Mouse (Mus musculus): ENCODE data around the gene Tsr3. TPM values are rescaled to one million over a fixed set of nuclear protein-coding genes. Genes with fewer than 3 reads are reported as not detected.

The Tsr3 gene
- total RNA-seq, 1 experiment from 2014 or later = 29.1 TPM

GRCm38 (mm10) chr17:25273706-25274501 is 33.9 kb downstream of the Tsr3 start:
- ATAC-seq (replicated peaks in 1 of 2; ENCODE audit: insufficient read depth in 1 of 2, low FRiP score in 2 of 2, low TSS enrichment in 1 of 2, low read depth in 1 of 2, poor library complexity in 2 of 2, severe bottlenecking in 2 of 2) = peak; percentile 70 to 78

GRCm38 (mm10) chr17:25274571-25275346 is 34.8 kb downstream of the Tsr3 start, which contains the start of gene Ube2i:
Gene Ube2i (minus strand): TSS chr17:25274622.
- ATAC-seq (replicated peaks in 1 of 2; ENCODE audit: insufficient read depth in 1 of 2, low FRiP score in 2 of 2, low TSS enrichment in 1 of 2, low read depth in 1 of 2, poor library complexity in 2 of 2, severe bottlenecking in 2 of 2) = no peak

- ATAC-seq (replicated peaks in 1 of 2; ENCODE audit: insufficient read depth in 1 of 2, low FRiP score in 2 of 2, low TSS enrichment in 1 of 2, low read depth in 1 of 2, poor library complexity in 2 of 2, severe bottlenecking in 2 of 2) = no peak
Observed at GRCm38 (mm10) chr17:25275833-25276232, 35.9 kb downstream of the Tsr3 start.

- peak; percentile 48 to 56; a peak in 3 of 4 replicates for ATAC-seq (replicated peaks in 1 of 2; ENCODE audit: insufficient read depth in 1 of 2, low FRiP score in 2 of 2, low TSS enrichment in 1 of 2, low read depth in 1 of 2, poor library complexity in 2 of 2, severe bottlenecking in 2 of 2)
Observed at GRCm38 (mm10) chr17:25282133-25282532, 42.2 kb downstream of the Tsr3 start.

- ATAC-seq (replicated peaks in 1 of 2; ENCODE audit: insufficient read depth in 1 of 2, low FRiP score in 2 of 2, low TSS enrichment in 1 of 2, low read depth in 1 of 2, poor library complexity in 2 of 2, severe bottlenecking in 2 of 2) = peak; percentile 62 to 81; a peak in 3 of 4 replicates
Observed at GRCm38 (mm10) chr17:25285033-25285432, 45.1 kb downstream of the Tsr3 start.

GRCm38 (mm10) chr17:25288842-25289241 is 48.9 kb downstream of the Tsr3 start:
- ATAC-seq (replicated peaks in 1 of 2; ENCODE audit: insufficient read depth in 1 of 2, low FRiP score in 2 of 2, low TSS enrichment in 1 of 2, low read depth in 1 of 2, poor library complexity in 2 of 2, severe bottlenecking in 2 of 2) = peak in 1 of 2 experiments; percentile 74; a peak in 3 of 4 replicates

GRCm38 (mm10) chr17:25290411-25290810 is 50.4 kb downstream of the Tsr3 start:
- ATAC-seq (replicated peaks in 1 of 2; ENCODE audit: insufficient read depth in 1 of 2, low FRiP score in 2 of 2, low TSS enrichment in 1 of 2, low read depth in 1 of 2, poor library complexity in 2 of 2, severe bottlenecking in 2 of 2) = no peak

Other genes with a start within 250 kb of the Tsr3 start
- gene Cramp1l, start 224.4 kb upstream of the Tsr3 start, total RNA-seq (2017) = 13.3 and 15.4 TPM in 2 replicates
- gene Ift140, start 224.1 kb upstream of the Tsr3 start, total RNA-seq (2017) = 35.1 and 41.3 TPM in 2 replicates
- gene Tmem204, start 156.6 kb upstream of the Tsr3 start, total RNA-seq (2017) = not detected in 2 replicates
- 22.5 and 28.7 TPM in 2 replicates for gene Telo2, start 124.2 kb upstream of the Tsr3 start, total RNA-seq (2017)
- 0.40 TPM in 1 of 2 replicates, not detected in the other for gene Ptx4, start 119.4 kb upstream of the Tsr3 start, total RNA-seq (2017)
- gene Clcn7, start 106.8 kb upstream of the Tsr3 start, total RNA-seq (2017) = 7.0 and 7.7 TPM in 2 replicates
- gene Ccdc154, start 77.7 kb upstream of the Tsr3 start, total RNA-seq (2017) = not detected in 2 replicates
- not detected in 2 replicates for gene Gm38655, start 64.7 kb upstream of the Tsr3 start, total RNA-seq (2017)
- gene BC003965, start 55.6 kb upstream of the Tsr3 start, total RNA-seq (2017) = 13.3 and 18.7 TPM in 2 replicates
- 11.6 and 14.4 TPM in 2 replicates for gene Unkl, start 51.8 kb upstream of the Tsr3 start, total RNA-seq (2017)
- gene Gnptg, start within 50 bp of the Tsr3 start, total RNA-seq (2017) = 16.6 and 21.9 TPM in 2 replicates
- gene Baiap3, start 16.2 kb downstream of the Tsr3 start, total RNA-seq (2017) = 1.3 and 1.8 TPM in 2 replicates
- gene Ube2i, start 34.5 kb downstream of the Tsr3 start, total RNA-seq (2017) = 371 and 385 TPM in 2 replicates
- 10.8 and 48.7 TPM in 2 replicates for gene Prss34, start 58.2 kb downstream of the Tsr3 start, total RNA-seq (2017)
- gene Prss28, start 68.5 kb downstream of the Tsr3 start, total RNA-seq (2017) = not detected in 2 replicates
- gene Prss29, start 78.5 kb downstream of the Tsr3 start, total RNA-seq (2017) = not detected in 2 replicates
- gene Tpsab1, start 105.4 kb downstream of the Tsr3 start, total RNA-seq (2017) = not detected in 2 replicates
- gene Tpsb2, start 126.1 kb downstream of the Tsr3 start, total RNA-seq (2017) = not detected in 2 replicates
- not detected in 2 replicates for gene Tpsg1, start 129.1 kb downstream of the Tsr3 start, total RNA-seq (2017)
- 0.74 TPM in 1 of 2 replicates, not detected in the other for gene Cacna1h, start 193.6 kb downstream of the Tsr3 start, total RNA-seq (2017)
- gene Tekt4, start 214.4 kb downstream of the Tsr3 start, total RNA-seq (2017) = not detected in 2 replicates

Data from hematopoietic stem cell, adult 5-6 weeks (primary cell).